Mouse (Mus musculus) MEL-GATA-1-ER (cell line): Measurements from ENCODE around the gene Gadd45gip1.
A peak's percentile ranks its signal among the peaks of the same experiment; 100 is the strongest.

ENCODE experiments used
- DNase-seq: peaks from one replicate; pipeline ENCODE4 v3.0.0-alpha.2; 2012; ENCODE audit warnings: low read depth; ENCODE audit errors: extremely low read depth

Gene Gadd45gip1

GRCm38 (mm10) chr8:84831490-84831889 lies at the start of gene Gadd45gip1:
Gadd45gip1 (plus strand) TSS chr8:84831522.
- peak; percentile 73 for DNase-seq

- DNase-seq = no peak
These were observed 49.4 kb upstream of the Gadd45gip1 start for GRCm38 (mm10) chr8:84781686-84782505.

- DNase-seq = no peak
These were observed 48.6 kb upstream of the Gadd45gip1 start for GRCm38 (mm10) chr8:84782680-84783079.

- no peak for DNase-seq
These were observed 48.0 kb upstream of the Gadd45gip1 start for GRCm38 (mm10) chr8:84783198-84783918.

- no peak for DNase-seq
These were observed 47.3 kb upstream of the Gadd45gip1 start for GRCm38 (mm10) chr8:84783919-84784581.

GRCm38 (mm10) chr8:84784681-84785505 lies 46.4 kb upstream of the Gadd45gip1 start:
- DNase-seq = no peak

- DNase-seq = no peak
These were observed 45.9 kb upstream of the Gadd45gip1 start for GRCm38 (mm10) chr8:84785506-84785755.

- DNase-seq = no peak
These were observed 45.3 kb upstream of the Gadd45gip1 start for GRCm38 (mm10) chr8:84785756-84786677.

GRCm38 (mm10) chr8:84786801-84787467 lies 44.4 kb upstream of the Gadd45gip1 start:
- no peak for DNase-seq

GRCm38 (mm10) chr8:84787523-84788302 lies 43.6 kb upstream of the Gadd45gip1 start:
- DNase-seq = no peak

- no peak for DNase-seq
These were observed 42.4 kb upstream of the Gadd45gip1 start for GRCm38 (mm10) chr8:84788896-84789295.

GRCm38 (mm10) chr8:84789345-84789744 lies 42.0 kb upstream of the Gadd45gip1 start:
- no peak for DNase-seq

- DNase-seq = no peak
These were observed 41.4 kb upstream of the Gadd45gip1 start for GRCm38 (mm10) chr8:84789855-84790486.

GRCm38 (mm10) chr8:84790537-84790936 lies 40.8 kb upstream of the Gadd45gip1 start:
- no peak for DNase-seq

- no peak for DNase-seq
These were observed 38.8 kb upstream of the Gadd45gip1 start for GRCm38 (mm10) chr8:84792429-84792947.

GRCm38 (mm10) chr8:84793134-84793533 lies 38.2 kb upstream of the Gadd45gip1 start:
- DNase-seq = no peak

- no peak for DNase-seq
These were observed 37.4 kb upstream of the Gadd45gip1 start for GRCm38 (mm10) chr8:84793791-84794485.

GRCm38 (mm10) chr8:84794486-84794885 lies 36.8 kb upstream of the Gadd45gip1 start:
- DNase-seq = no peak
